9 mouse cellular contexts compared by ENCODE assay signal in genomic region chr8:111642496-111642895, GRCm38 (mm10). TPM values are rescaled to one million over a fixed set of nuclear protein-coding genes. Genes with fewer than 3 reads are reported as not detected.
DNase-seq lines count a peak whose midpoint lies in the region; ATAC-seq and TF ChIP-seq lines count a peak whose summit lies in the region.
"Had no signal": no experiment of that assay in that cellular context is flagged by ENCODE, and none has a peak within 500 bp of the region (broad histone marks: within the 10 kb centered on the region; RNA-seq: fewer than 3 reads in every experiment).

No protein-coding gene starts in this region.

- H3K9me3 ChIP-seq in erythroblast, embryonic 14.5 days (ENCODE audit: control insufficient read depth, low read length) = no peaks in the 10 kb centered on the region
- no peaks in the 10 kb centered on the region for H3K9me3 ChIP-seq in G1E (replicated peaks)
- H3K9me3 ChIP-seq in midbrain, embryonic 16.5 days (replicated peaks; ENCODE audit: control insufficient read depth, low read length, poor library complexity, severe bottlenecking) = no peaks in the 10 kb centered on the region

- H3K4me2 ChIP-seq in midbrain, embryonic 16.5 days (ENCODE audit: low read length) = peak overlapping the region; percentile 70

- DNase-seq in G1E (ENCODE audit: low spot score) = peak; percentile 46
- DNase-seq in heart, adult 8-10 months (ENCODE audit: low spot score) = peak; percentile 31
- DNase-seq in kidney, postnatal 25 days = peak; percentile 48 to 66
- DNase-seq in left cerebral cortex, adult 9 months (ENCODE audit: low spot score in 2 of 2) = no peak

- ATAC-seq in erythroblast, adult 5-6 weeks (replicated peaks; ENCODE audit: low FRiP score, poor library complexity, severe bottlenecking) = no peak
- ATAC-seq in G1E (ENCODE audit: extremely low read depth, insufficient number of reproducible peaks, low FRiP score, poor library complexity, severe bottlenecking) = peak; percentile 63
- no peak for ATAC-seq in midbrain, embryonic 16.5 days
- no peak for ATAC-seq in frontal cortex, adult (ENCODE audit: low TSS enrichment)

- no peaks in the 10 kb centered on the region for H3K36me3 ChIP-seq in erythroblast, embryonic 14.5 days (ENCODE audit: control insufficient read depth)
- H3K36me3 ChIP-seq in G1E (replicated peaks) = no peaks in the 10 kb centered on the region
- no peaks in the 10 kb centered on the region for H3K36me3 ChIP-seq in midbrain, embryonic 16.5 days (ENCODE audit: control insufficient read depth, insufficient read depth, low read length)

- H3K4me1 ChIP-seq in erythroblast, embryonic 14.5 days (ENCODE audit: control insufficient read depth) = peaks cover 32% of the 10 kb centered on the region
- peaks cover 70% of the 10 kb centered on the region for H3K4me1 ChIP-seq in G1E (ENCODE audit: insufficient read depth, low read depth, low read length)
- H3K4me1 ChIP-seq in midbrain, embryonic 16.5 days (ENCODE audit: control insufficient read depth, insufficient read depth, low read length) = peaks cover 6% of the 10 kb centered on the region

- H3K9ac ChIP-seq in midbrain, embryonic 16.5 days (ENCODE audit: low read depth, low read length) = peak overlapping the region; percentile 52; the same call in 1 of the 2 replicates

- peak overlapping the region; percentile 93 for H3K4me3 ChIP-seq in erythroblast, embryonic 14.5 days (replicated peaks)
- peak overlapping the region; percentile 86 for H3K4me3 ChIP-seq in G1E (ENCODE audit: low read depth, low read length)
- H3K4me3 ChIP-seq in midbrain, embryonic 16.5 days (ENCODE audit: low read depth, low read length) = peak overlapping the region; percentile 82; the same call in 1 of the 2 replicates

- TF ChIP-seq CTCF in G1E (IDR thresholded peaks at IDR 0.05; ENCODE audit: low read depth, low read length) = no peak

- H3K27ac ChIP-seq in midbrain, embryonic 16.5 days (ENCODE audit: low read length) = no peak overlapping the region; the same call in 1 of the 2 replicates

- 64% methylated on average over 5 of the region's 5 CpGs for WGBS in midbrain, embryonic 16.5 days

- no peaks in the 10 kb centered on the region; the same call in 1 of the 2 replicates for H3K27me3 ChIP-seq in erythroblast, embryonic 14.5 days (ENCODE audit: control insufficient read depth)
- H3K27me3 ChIP-seq in G1E (ENCODE audit: insufficient read depth, low read length) = peaks cover 2% of the 10 kb centered on the region; the same call in 1 of the 2 replicates
- no peaks in the 10 kb centered on the region for H3K27me3 ChIP-seq in midbrain, embryonic 16.5 days (ENCODE audit: control insufficient read depth, insufficient read depth, low read depth, low read length)

RNA-seq across cellular contexts. Expression of gene Zfp1, which starts 0.7 kb away (rescaled TPM):
- 0.03 and 0.17 TPM in 2 replicates for polyA plus RNA-seq in erythroblast, embryonic 14.5 days (2012)
- total RNA-seq in erythroblast, adult 5-6 weeks (2015; ENCODE audit: low replicate concordance) = 1.2 and 3.3 TPM in 2 replicates
- total RNA-seq in erythroblast, adult 5-6 weeks (2017; ENCODE audit: low replicate concordance) = 1.3 TPM in 1 of 2 replicates, not detected in the other
- total RNA-seq in G1E (2014; fragmentation: Nextera tagmentation) (16.1 and 21.1 TPM in 2 replicates), G1E (2017) (10.9 and 11.8 TPM in 2 replicates)
- 7.1 and 7.3 TPM in 2 replicates for polyA plus RNA-seq in G1E (2012)
- total RNA-seq in heart, adult 8-10 months (2022) = 1 to 10 TPM; 5.6 to 8.6 (median 8.1) TPM
- 26.7 and 29.1 TPM in 2 replicates for polyA plus RNA-seq in midbrain, embryonic 16.5 days (2015; fragmentation: Nextera tagmentation; extraction: Ambion mirVana)

RNA-seq across cellular contexts. Expression of gene Ldhd, which starts 12.3 kb away (rescaled TPM):
- polyA plus RNA-seq in erythroblast, embryonic 14.5 days (2012) = not detected in 2 replicates
- total RNA-seq in erythroblast, adult 5-6 weeks (2015; ENCODE audit: low replicate concordance) = not detected in 2 replicates
- total RNA-seq in erythroblast, adult 5-6 weeks (2017; ENCODE audit: low replicate concordance) = 0.42 TPM in 1 of 2 replicates, not detected in the other
- total RNA-seq in G1E (2014; fragmentation: Nextera tagmentation) = not detected in 2 replicates
- 0.12 and 0.16 TPM in 2 replicates for total RNA-seq in G1E (2017)
- polyA plus RNA-seq in G1E (2012) = not detected in 2 replicates
- total RNA-seq in heart, adult 8-10 months (2022) = 10 to 100 TPM; 48.8 to 58.2 (median 54.8) TPM
- 0.93 and 1.3 TPM in 2 replicates for polyA plus RNA-seq in midbrain, embryonic 16.5 days (2015; fragmentation: Nextera tagmentation; extraction: Ambion mirVana)

RNA-seq across cellular contexts. Expression of gene Ctrb1, which starts 48.3 kb away (rescaled TPM):
- polyA plus RNA-seq in erythroblast, embryonic 14.5 days (2012) = not detected in 2 replicates
- not detected in 2 replicates for total RNA-seq in erythroblast, adult 5-6 weeks (2015; ENCODE audit: low replicate concordance)
- total RNA-seq in erythroblast, adult 5-6 weeks (2017; ENCODE audit: low replicate concordance) = not detected in 2 replicates
- total RNA-seq in G1E (2014; fragmentation: Nextera tagmentation) (not detected in 2 replicates), G1E (2017) (not detected in 2 replicates)
- not detected in 2 replicates for polyA plus RNA-seq in G1E (2012)
- not detected for total RNA-seq in heart, adult 8-10 months (2022)
- polyA plus RNA-seq in midbrain, embryonic 16.5 days (2015; fragmentation: Nextera tagmentation; extraction: Ambion mirVana) = not detected in 2 replicates
- total RNA-seq: left cerebral cortex, postnatal 10 days had no signal

Comparison
In these comparisons a context has a peak if more than half of its experiments do, and no peak if none do; other contexts are left out.
1. DNase-seq: peak in G1E (single experiment), heart, adult 8-10 months (single experiment) and kidney, postnatal 25 days (2 of 2); none in left cerebral cortex, adult 9 months (0 of 2).
2. RNA of gene Ldhd, which starts 12.3 kb away (total RNA-seq): 48.8 to 58.2 TPM in heart, adult 8-10 months; 0.12 to 0.16 TPM in G1E and 0.42 TPM in erythroblast, adult 5-6 weeks; every median in the first group is over 10 times any median in the second.
3. Peak in every context shown above with its lines, with median percentiles within 50 percentile points of each other: H3K4me3 ChIP-seq.